Mouse (Mus musculus): Measurements from ENCODE around the gene Sart3. TPM values are rescaled to one million over a fixed set of nuclear protein-coding genes. Genes with fewer than 3 reads are reported as not detected.

Sart3 gene
- polyA plus RNA-seq, 1 experiment from 2014 or later = 55.2 TPM

GRCm38 (mm10) chr5:113797149-113797882, 25.0 kb upstream of the Sart3 start:
- Histone ChIP-seq H3K27me3 (ENCODE audit: control insufficient read depth, insufficient read depth, low read length) (0 out of 2 replicates have a peak, but pooled peaks cover 4% of the 10 kb centered on the region), H3K27ac (ENCODE audit: low read depth, low read length) (no peak overlapping the region), H3K9ac (ENCODE audit: low read length) (peak overlapping the region; percentile 9; the same call in 1 of the 2 replicates), H3K9me3 (ENCODE audit: control insufficient read depth, low read length) (no peaks in the 10 kb centered on the region), H3K4me1 (ENCODE audit: control insufficient read depth, insufficient read depth, low read length) (peaks cover 17% of the 10 kb centered on the region), H3K36me3 (ENCODE audit: control insufficient read depth, insufficient read depth, low read length) (no peaks in the 10 kb centered on the region), H3K4me3 (ENCODE audit: low read depth, low read length) (no peak overlapping the region), H3K4me2 (peak overlapping the region; percentile 17; the same call in 1 of the 2 replicates)
- ATAC-seq (ENCODE audit: low FRiP score) = no peak
- peak; percentile 84 for DNase-seq (ENCODE audit: low spot score, missing footprints)
- 14% methylated on average over 19 of the region's 19 CpGs for WGBS

GRCm38 (mm10) chr5:113796401-113797148, 24.3 kb upstream of the Sart3 start:
- Histone ChIP-seq H3K27me3 (ENCODE audit: control insufficient read depth, insufficient read depth, low read length) (0 out of 2 replicates have a peak, but pooled peaks cover 4% of the 10 kb centered on the region), H3K4me1 (ENCODE audit: control insufficient read depth, insufficient read depth, low read length) (peaks cover 17% of the 10 kb centered on the region), H3K9ac (ENCODE audit: low read length) (peak overlapping the region; percentile 9; the same call in 1 of the 2 replicates), H3K4me3 (ENCODE audit: low read depth, low read length) (no peak overlapping the region), H3K4me2 (peak overlapping the region; percentile 17; the same call in 1 of the 2 replicates), H3K9me3 (ENCODE audit: control insufficient read depth, low read length) (no peaks in the 10 kb centered on the region), H3K36me3 (ENCODE audit: control insufficient read depth, insufficient read depth, low read length) (no peaks in the 10 kb centered on the region), H3K27ac (ENCODE audit: low read depth, low read length) (no peak overlapping the region)
- peak; percentile 88 for DNase-seq (ENCODE audit: low spot score, missing footprints)
- ATAC-seq (ENCODE audit: low FRiP score) = 0 out of 2 replicates have a peak, but pooled peaks have one; percentile 20
- 8% methylated on average over 13 of the region's 13 CpGs for WGBS

GRCm38 (mm10) chr5:113791197-113792095, 19.1 kb upstream of the Sart3 start:
- no peak overlapping the region for H3K9ac ChIP-seq (ENCODE audit: low read length)
- no peak for ATAC-seq (ENCODE audit: low FRiP score)
- no peak overlapping the region for H3K27ac ChIP-seq (ENCODE audit: low read depth, low read length)
- peak; percentile 57 for DNase-seq (ENCODE audit: low spot score, missing footprints)
- H3K9me3 ChIP-seq (ENCODE audit: control insufficient read depth, low read length) = no peaks in the 10 kb centered on the region
- 85% methylated on average over 16 of the region's 16 CpGs for WGBS
- no peaks in the 10 kb centered on the region for H3K36me3 ChIP-seq (ENCODE audit: control insufficient read depth, insufficient read depth, low read length)
- H3K4me3 ChIP-seq (ENCODE audit: low read depth, low read length) = no peak overlapping the region
- no peaks in the 10 kb centered on the region for H3K27me3 ChIP-seq (ENCODE audit: control insufficient read depth, insufficient read depth, low read length)
- H3K4me1 ChIP-seq (ENCODE audit: control insufficient read depth, insufficient read depth, low read length) = peaks cover 5% of the 10 kb centered on the region; the same call in 1 of the 2 replicates
- no peak overlapping the region for H3K4me2 ChIP-seq

GRCm38 (mm10) chr5:113790453-113791196, 18.3 kb upstream of the Sart3 start:
- no peaks in the 10 kb centered on the region for H3K36me3 ChIP-seq (ENCODE audit: control insufficient read depth, insufficient read depth, low read length)
- H3K27me3 ChIP-seq (ENCODE audit: control insufficient read depth, insufficient read depth, low read length) = no peaks in the 10 kb centered on the region
- no peaks in the 10 kb centered on the region for H3K9me3 ChIP-seq (ENCODE audit: control insufficient read depth, low read length)
- H3K27ac ChIP-seq (ENCODE audit: low read depth, low read length) = no peak overlapping the region
- no peak overlapping the region for H3K4me2 ChIP-seq
- ATAC-seq (ENCODE audit: low FRiP score) (no peak), DNase-seq (ENCODE audit: low spot score, missing footprints) (peak; percentile 68)
- H3K9ac ChIP-seq (ENCODE audit: low read length) = no peak overlapping the region
- no peak overlapping the region for H3K4me3 ChIP-seq (ENCODE audit: low read depth, low read length)
- H3K4me1 ChIP-seq (ENCODE audit: control insufficient read depth, insufficient read depth, low read length) = 0 out of 2 replicates have a peak, but pooled peaks cover 5% of the 10 kb centered on the region
- WGBS = 79% methylated on average over 11 of the region's 11 CpGs

GRCm38 (mm10) chr5:113789075-113789788, 16.9 kb upstream of the Sart3 start:
- 55% methylated on average over 7 of the region's 7 CpGs for WGBS
- Histone ChIP-seq H3K4me3 (ENCODE audit: low read depth, low read length) (no peak overlapping the region), H3K4me2 (no peak overlapping the region), H3K27ac (ENCODE audit: low read depth, low read length) (no peak overlapping the region), H3K9me3 (ENCODE audit: control insufficient read depth, low read length) (no peaks in the 10 kb centered on the region), H3K27me3 (ENCODE audit: control insufficient read depth, insufficient read depth, low read length) (no peaks in the 10 kb centered on the region), H3K36me3 (ENCODE audit: control insufficient read depth, insufficient read depth, low read length) (no peaks in the 10 kb centered on the region), H3K4me1 (ENCODE audit: control insufficient read depth, insufficient read depth, low read length) (0 out of 2 replicates have a peak, but pooled peaks cover 5% of the 10 kb centered on the region), H3K9ac (ENCODE audit: low read length) (no peak overlapping the region)
- ATAC-seq (ENCODE audit: low FRiP score) (no peak), DNase-seq (ENCODE audit: low spot score, missing footprints) (peak; percentile 60)

GRCm38 (mm10) chr5:113788645-113789044, 16.3 kb upstream of the Sart3 start:
- Histone ChIP-seq H3K27me3 (ENCODE audit: control insufficient read depth, insufficient read depth, low read length) (no peaks in the 10 kb centered on the region; the same call in 1 of the 2 replicates), H3K27ac (ENCODE audit: low read depth, low read length) (no peak overlapping the region), H3K4me3 (ENCODE audit: low read depth, low read length) (no peak overlapping the region), H3K4me2 (no peak overlapping the region), H3K9me3 (ENCODE audit: control insufficient read depth, low read length) (no peaks in the 10 kb centered on the region), H3K9ac (ENCODE audit: low read length) (no peak overlapping the region), H3K36me3 (ENCODE audit: control insufficient read depth, insufficient read depth, low read length) (no peaks in the 10 kb centered on the region), H3K4me1 (ENCODE audit: control insufficient read depth, insufficient read depth, low read length) (0 out of 2 replicates have a peak, but pooled peaks cover 5% of the 10 kb centered on the region)
- WGBS = 38% methylated on average over 6 of the region's 6 CpGs
- no peak for ATAC-seq (ENCODE audit: low FRiP score)
- DNase-seq (ENCODE audit: low spot score, missing footprints) = peak; percentile 69

- no peak overlapping the region for H3K4me2 ChIP-seq
- WGBS = 82% methylated on average over 5 of the region's 5 CpGs
- DNase-seq (ENCODE audit: low spot score, missing footprints) = peak; percentile 62
- no peak overlapping the region for H3K4me3 ChIP-seq (ENCODE audit: low read depth, low read length)
- H3K36me3 ChIP-seq (ENCODE audit: control insufficient read depth, insufficient read depth, low read length) = no peaks in the 10 kb centered on the region
- no peaks in the 10 kb centered on the region for H3K9me3 ChIP-seq (ENCODE audit: control insufficient read depth, low read length)
- 0 out of 2 replicates have a peak, but pooled peaks cover 5% of the 10 kb centered on the region for H3K4me1 ChIP-seq (ENCODE audit: control insufficient read depth, insufficient read depth, low read length)
- H3K9ac ChIP-seq (ENCODE audit: low read length) = no peak overlapping the region
- ATAC-seq (ENCODE audit: low FRiP score) = no peak
- no peaks in the 10 kb centered on the region; the same call in 1 of the 2 replicates for H3K27me3 ChIP-seq (ENCODE audit: control insufficient read depth, insufficient read depth, low read length)
- no peak overlapping the region for H3K27ac ChIP-seq (ENCODE audit: low read depth, low read length)
Measured at GRCm38 (mm10) chr5:113786985-113787384, 14.7 kb upstream of the Sart3 start.

All from midbrain, embryonic 11.5 days (tissue).